Mouse (Mus musculus): ENCODE measurements around the gene Kat7.

The Kat7 gene

DNA sequence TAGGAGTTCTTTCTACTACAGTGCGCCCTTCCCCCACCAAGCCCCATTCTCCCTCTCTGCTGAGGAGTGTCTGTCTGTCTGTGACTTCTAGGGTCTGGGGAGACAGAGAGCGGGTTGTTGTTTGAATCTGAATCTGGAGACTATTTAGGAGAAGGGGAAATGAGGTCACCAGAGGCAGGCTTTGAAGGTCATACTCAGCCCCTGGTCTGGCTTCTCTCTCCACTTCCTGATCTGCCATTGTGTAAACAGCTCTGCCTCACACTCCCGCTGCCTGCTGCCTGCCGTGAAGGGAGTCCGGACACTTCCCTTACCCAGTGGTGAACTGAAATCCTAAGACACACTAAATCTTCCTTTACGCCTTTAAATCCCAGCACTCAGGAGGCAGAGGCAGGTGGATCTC is 71.6 kb downstream of the Kat7 start:
- in situ Hi-C loops (cut with MboI, MseI), result no loop called here

DNA sequence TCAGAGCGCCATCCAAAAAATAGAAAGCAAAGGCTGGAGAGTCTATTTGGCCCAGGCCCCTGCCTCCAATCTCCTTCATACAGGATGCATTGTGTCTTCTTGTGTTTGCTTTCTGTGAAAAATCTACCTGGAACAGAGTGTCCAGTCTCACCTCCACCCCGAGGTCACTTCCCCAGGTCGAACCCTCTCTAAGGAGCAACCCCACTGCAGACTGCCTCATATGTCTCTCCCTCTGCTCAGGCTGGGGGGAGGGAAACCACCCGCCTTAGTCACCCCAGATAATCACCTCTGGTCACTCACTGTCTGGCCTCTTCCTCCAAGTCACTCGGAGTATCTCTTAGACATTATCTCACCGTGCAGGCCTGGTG is 77.7 kb downstream of the Kat7 start:
- in situ Hi-C loops (cut with MboI, MseI), result loop anchor here (5.0 kb wide), 1 partner anchor 110 kb away; the partner anchor contains the start of gene Dlx3

DNA sequence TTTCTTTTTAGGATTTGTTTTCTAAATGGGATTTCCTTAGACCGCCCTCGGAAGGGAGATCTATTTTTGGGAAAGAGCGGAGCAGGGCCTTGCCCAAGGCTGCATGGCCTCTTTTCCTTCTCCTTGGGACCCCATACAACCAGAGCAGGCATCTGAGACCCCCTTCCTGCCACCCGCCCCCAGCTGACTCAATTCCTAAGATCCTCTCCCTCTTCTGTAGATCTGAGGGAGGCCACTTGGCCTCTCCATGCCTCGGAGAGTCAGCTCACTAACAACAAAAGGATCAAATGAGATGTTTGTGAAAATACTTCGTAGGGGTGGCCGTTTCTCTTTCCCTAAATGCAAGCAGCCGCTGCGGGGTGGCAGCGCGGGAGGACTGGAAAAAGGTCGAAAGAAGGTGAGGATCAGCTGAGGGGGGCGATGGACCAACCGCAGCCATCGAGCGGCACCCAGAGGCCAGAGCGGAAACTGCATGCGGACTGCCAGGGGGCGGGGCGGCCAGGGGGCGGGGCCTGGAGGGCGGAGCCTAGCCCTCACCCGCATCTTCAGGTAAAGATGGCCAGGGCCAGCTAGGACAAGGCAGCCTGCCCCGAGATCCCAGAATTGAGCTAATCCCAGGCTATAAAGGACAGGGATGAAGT is 78.2 kb downstream of the Kat7 start:
- in situ Hi-C loops (cut with MboI, MseI), result loop anchor here (5.0 kb wide), 1 partner anchor 110 kb away; the partner anchor contains the start of gene Dlx3

DNA sequence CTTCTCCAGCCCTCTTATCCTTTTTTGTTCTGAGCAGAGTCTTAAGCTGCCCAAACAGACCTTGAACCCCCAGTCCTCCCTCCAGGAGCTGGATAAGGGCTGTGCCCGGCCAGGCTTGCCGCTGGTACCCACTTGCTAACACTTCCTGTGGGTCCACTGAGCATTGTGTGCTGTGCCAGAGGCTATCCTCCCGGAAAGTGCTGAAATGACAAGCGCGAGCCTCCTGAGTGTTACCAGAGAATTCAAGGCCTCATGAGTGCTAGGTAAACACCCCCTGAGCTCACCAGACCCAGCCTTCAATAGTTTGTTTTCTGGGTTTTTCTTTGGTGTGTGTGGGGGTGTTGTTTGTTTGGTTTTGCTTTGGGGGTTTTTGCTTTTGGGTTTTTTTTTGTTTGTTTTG is 82.6 kb downstream of the Kat7 start:
- in situ Hi-C loops (cut with MboI, MseI), result no loop called here

DNA sequence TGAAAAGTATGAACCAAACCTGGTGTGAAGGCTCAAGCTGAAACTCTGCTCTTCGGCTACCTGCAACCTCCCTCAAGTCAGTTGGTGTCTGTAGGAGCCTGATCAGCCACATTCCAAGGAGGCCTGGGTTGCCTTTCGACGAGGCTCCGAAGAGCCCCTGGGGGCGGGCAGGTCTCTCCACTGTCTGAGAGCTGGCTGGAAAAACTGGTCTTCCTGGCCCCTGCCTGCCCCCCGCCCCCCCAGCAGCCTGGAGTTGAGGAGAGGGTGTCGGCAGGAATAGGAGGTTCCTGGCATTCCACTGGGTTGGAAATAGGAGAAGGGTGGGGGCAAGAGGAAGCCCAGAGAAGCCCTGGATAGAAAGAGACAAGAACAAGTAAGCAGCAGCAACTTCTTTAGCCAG is 84.6 kb downstream of the Kat7 start:
- in situ Hi-C loops (cut with MboI, MseI), result no loop called here

All from regulatory T cell (primary cell).